Mouse (Mus musculus): ENCODE measurements around the gene Prkar2b.

Prkar2b gene

GRCm38 (mm10) chr12:31925343-31925742 lies 135.8 kb downstream of the Prkar2b start:
- no peak for DNase-seq (ENCODE audit: low spot score in 2 of 2)

- DNase-seq (ENCODE audit: low spot score in 2 of 2) = no peak
Observed at GRCm38 (mm10) chr12:31924135-31924534, 137.0 kb downstream of the Prkar2b start.

- no peak for DNase-seq (ENCODE audit: low spot score in 2 of 2)
Observed at GRCm38 (mm10) chr12:31920464-31921405, 140.4 kb downstream of the Prkar2b start.

GRCm38 (mm10) chr12:31917245-31917644 lies 143.9 kb downstream of the Prkar2b start:
- peak in 1 of 2 experiments; percentile 26 for DNase-seq (ENCODE audit: low spot score in 2 of 2)

GRCm38 (mm10) chr12:31916691-31917090 lies 144.4 kb downstream of the Prkar2b start:
- no peak for DNase-seq (ENCODE audit: low spot score in 2 of 2)

GRCm38 (mm10) chr12:31913614-31914013 lies 147.5 kb downstream of the Prkar2b start:
- no peak for DNase-seq (ENCODE audit: low spot score in 2 of 2)

GRCm38 (mm10) chr12:31912966-31913551 lies 148.0 kb downstream of the Prkar2b start:
- no peak for DNase-seq (ENCODE audit: low spot score in 2 of 2)
